Mouse (Mus musculus) spleen, adult 2 months (tissue): Measurements from ENCODE around the gene Pcyt1a.
A peak's percentile ranks its signal among the peaks of the same experiment; 100 is the strongest.

ENCODE experiments used
- CTCF ChIP-seq: fragments of 200-500 bp; IDR thresholded peaks from 2 replicates; pipeline ENCODE4 v1.5.1; 2011; ENCODE audit warnings: mild to moderate bottlenecking, inconsistent platforms; ENCODE audit not compliant: insufficient read depth, insufficient read length, insufficient replicate concordance; ENCODE audit errors: extremely low read depth
- POLR2A ChIP-seq: fragments of 200-500 bp; IDR thresholded peaks from 2 replicates; pipeline ENCODE4 v1.6.1; 2011; ENCODE audit warnings: low read depth, low read length, inconsistent platforms

- TF ChIP-seq POLR2A (no peak), CTCF (peak; percentile 0; the same call in 1 of the 2 replicates)
Observed at GRCm38 (mm10) chr16:32430474-32431046, at the start of gene Pcyt1a.
